Mouse (Mus musculus) right cerebral cortex, postnatal 10 days (tissue): ENCODE measurements at regions not wholly inside any gene's neighbourhood (a gene's known extent, or its start where the extent isn't known, plus 50 kb on each side); places are given as distances from the start of the nearest gene placed in this dataset.
A peak's percentile ranks its signal among the peaks of the same experiment; 100 is the strongest.

ENCODE experiments used
- DNase-seq, 2 experiments: peaks; one replicate each; pipeline ENCODE4 v3.0.0; 2021; ENCODE audit warnings: low spot score in 2 of 2

- DNase-seq = no peak
Measured at GRCm38 (mm10) chr7:123059718-123060337, 63.9 kb upstream of the Tnrc6a start.

GRCm38 (mm10) chr7:123063264-123064011, 60.2 kb upstream of the Tnrc6a start:
- no peak for DNase-seq

- DNase-seq = peak; percentile 84 to 87
Measured at GRCm38 (mm10) chr7:123065951-123066351, 57.7 kb upstream of the Tnrc6a start.

- DNase-seq = no peak
Measured at GRCm38 (mm10) chr7:123067396-123067795, 56.3 kb upstream of the Tnrc6a start.

GRCm38 (mm10) chr7:123068241-123068640, 55.4 kb upstream of the Tnrc6a start:
- no peak for DNase-seq

GRCm38 (mm10) chr7:123068715-123069273, 54.9 kb upstream of the Tnrc6a start:
- DNase-seq = peak; percentile 71 to 73

- DNase-seq = no peak
Measured at GRCm38 (mm10) chr7:123069280-123069679, 54.4 kb upstream of the Tnrc6a start.

- no peak for DNase-seq
Measured at GRCm38 (mm10) chr7:123070861-123071260, 52.8 kb upstream of the Tnrc6a start.
